Mouse (Mus musculus): ENCODE measurements around the gene Jarid2.

The Jarid2 gene

DNA sequence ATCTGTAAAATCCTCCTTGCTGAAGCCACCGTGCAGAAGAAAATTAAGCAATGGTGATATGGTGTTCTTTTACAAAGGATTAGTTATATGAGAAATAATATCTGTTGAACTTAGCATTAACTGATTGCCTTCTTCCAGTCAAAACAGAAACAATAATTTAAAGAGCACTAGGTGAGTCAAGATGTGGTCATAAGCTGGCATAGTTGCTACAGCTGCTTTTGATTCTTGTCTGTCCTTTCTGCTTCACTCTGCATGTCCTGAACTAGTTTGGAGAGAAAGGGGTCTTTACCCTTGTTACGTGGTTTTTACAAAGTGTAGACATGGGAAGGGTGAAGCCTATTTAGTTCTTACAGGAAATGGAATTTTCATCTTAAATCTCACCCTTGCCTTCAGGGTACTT is 51.9 kb downstream of the Jarid2 start:
- DNase-seq (ENCODE audit: low read depth), result no peak

DNA sequence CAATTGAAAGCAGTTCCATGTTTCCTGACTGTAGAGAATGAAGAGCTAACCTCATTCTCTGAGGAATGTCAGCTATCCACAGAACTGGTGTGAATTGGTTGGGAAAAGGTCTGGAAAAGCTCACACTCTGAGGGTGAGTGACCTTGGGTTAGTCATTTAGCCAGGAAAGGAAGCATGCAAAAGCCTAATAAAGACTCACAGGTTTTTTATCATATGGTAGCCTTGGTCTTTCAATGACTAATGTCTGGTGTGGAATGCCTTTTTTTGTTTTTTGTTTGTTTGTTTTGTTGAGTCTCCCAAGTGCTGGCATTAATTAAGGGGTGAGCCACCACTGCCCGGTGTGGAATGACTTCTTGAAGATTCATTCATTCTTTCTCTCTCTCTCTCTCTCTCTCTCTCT is 55.3 kb downstream of the Jarid2 start:
- no peak for DNase-seq (ENCODE audit: low read depth)

DNA sequence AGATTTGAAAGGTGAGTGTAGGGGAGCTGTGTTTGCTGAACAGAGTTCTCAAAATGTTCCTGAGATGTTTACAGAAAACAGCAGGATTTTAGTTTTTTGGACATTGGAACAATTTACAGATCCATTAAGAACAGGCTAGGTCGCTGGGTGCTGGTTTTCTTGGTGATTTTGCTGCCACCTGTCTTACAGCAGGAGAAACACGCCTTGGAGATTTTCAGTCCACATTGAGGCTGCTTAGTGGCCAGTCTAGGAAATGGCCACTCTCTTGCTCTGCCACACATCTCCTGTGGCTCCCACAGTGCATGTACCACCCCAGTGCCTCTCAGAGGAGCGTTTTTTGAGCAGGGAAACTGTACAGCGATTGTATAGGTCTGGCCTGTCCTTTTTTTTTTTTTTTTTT is 57.0 kb downstream of the Jarid2 start:
- peak; percentile 57 for DNase-seq (ENCODE audit: low read depth)

DNA sequence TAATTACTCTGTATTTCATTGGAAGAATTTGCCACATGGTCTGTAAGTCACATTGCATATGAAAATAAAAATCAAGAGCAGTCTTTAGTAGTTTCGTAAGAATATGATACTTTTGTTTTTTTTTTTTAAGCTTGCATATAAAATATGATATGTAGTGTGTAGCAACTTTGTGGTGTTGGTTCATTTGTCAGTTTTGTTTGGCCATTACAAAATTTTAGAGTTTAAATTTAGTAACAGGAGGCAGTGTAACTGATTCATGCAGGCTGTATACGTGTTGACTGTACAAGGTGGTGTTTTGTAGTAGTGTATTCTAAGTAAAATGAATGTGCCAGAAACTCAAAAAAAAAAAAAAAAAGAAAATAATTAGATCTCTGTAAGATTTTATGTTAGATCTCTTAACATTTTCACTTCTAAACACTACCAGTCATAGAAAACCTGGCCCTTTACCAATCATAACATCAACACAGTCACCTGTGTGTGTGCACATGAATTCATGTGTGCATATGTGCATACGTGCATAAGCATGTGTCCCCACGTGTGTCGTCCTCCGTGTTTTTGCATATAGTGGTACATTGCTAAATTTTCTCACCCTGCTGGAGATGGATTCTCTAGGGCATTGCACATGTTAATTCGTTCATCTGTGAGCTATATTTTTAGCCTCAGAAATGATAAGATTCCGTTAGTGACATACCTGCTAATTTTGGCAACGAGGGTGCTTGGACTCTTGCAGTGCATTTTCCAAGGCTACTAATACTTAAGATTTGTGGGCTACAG is 59.3 kb downstream of the Jarid2 start:
- DNase-seq (ENCODE audit: low read depth), result no peak

DNA sequence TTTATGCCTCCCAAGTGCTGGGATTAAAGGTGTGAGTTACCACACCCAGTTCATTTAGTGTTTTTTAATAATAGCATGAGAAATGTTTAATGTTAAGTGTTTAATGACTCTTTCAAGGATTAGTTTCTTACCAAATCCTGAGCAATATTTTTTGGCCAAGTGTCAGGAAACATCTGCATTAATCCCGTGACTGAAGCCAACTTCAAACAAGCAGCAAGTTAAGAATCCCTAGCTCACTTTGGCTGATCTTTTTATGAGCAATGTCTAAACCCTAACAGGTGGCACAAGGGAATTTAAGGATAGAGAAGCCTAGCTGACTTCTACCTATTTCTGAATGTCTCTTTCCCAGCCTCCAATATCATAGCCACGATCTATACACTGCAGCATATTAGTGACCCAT is 60.7 kb downstream of the Jarid2 start:
- no peak for DNase-seq (ENCODE audit: low read depth)

DNA sequence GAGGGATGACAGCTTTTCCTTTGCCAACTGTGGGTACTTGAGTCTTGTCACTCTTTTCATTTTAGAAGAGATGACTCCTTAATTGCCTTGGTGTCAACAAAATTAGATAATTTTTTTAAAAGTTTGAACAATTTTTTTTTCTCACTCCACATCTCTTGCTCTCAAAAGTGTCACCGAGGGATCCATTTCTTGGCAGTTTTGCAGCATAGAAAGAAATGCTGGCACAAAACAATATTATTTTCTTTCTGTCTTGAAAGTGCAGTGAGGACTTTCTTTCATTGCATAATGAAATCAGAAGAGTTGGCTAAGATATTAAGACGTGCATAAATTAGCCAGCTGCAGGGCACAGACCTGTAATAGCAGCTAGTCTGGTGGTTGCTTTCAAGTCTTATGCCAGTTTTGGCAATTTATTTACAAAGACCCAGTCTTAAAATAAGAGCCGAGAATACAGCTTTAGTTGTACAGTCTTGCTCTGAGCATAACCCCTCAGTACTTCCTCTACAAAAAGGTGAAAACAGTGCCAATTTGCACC is 63.2 kb downstream of the Jarid2 start:
- DNase-seq (ENCODE audit: low read depth), result no peak

DNA sequence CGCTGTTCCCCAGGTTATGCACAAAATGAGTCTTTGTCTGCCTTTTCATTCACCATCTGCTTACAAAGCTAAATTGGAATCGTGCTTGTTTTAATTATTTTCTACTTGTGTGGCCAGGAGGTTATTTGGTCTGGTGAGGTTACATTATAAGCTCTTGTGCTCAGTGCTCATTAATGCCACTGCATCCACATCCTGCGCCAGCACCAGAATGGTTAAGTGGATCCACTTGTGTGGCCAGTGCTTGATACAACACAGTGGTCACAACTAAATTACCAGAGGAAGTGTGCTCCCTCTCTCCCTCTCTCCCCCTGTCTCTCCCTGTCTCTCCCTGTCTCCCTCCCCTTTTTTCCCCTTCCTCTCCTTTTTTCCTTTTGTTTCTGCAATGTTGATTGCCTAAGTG is 66.6 kb downstream of the Jarid2 start:
- no peak for DNase-seq (ENCODE audit: low read depth)

DNA sequence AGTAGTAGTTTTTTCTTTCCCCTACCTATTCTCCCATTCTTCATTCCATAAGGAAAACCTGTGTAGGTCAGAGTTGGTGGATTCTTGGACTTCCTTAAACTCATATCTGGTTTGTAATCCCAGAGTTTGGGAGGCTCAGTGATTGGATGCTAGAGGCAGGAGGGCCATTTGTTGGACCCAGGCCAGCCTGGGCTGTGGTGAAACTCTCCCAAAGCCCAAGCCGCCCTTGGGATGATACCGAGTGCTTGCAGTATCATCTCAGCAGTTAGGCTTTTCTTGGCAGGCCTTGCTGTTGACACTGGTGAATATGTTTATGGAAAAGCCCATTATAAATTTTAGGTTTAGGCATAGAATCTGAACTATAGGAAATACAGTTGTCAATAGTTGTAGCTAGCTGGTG is 67.5 kb downstream of the Jarid2 start:
- DNase-seq (ENCODE audit: low read depth), result no peak

DNA sequence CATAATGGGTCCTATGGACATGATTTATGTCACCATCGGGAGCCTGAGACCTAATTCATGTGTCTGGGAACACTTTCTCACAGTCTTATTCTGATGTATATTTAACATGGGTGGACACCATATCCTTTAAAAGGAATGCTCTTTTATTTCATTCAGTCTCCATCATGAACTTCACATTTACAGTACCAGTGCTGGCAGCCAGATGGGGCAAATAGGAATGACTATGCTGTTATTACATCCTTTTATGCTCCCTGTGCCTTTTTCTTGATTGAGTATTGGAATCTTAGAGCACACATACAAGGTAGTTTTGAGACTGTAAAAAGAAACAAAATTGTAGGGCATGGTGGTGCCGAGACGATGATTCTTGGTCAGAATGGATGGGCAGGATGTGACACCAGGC is 69.0 kb downstream of the Jarid2 start:
- peak; percentile 35 for DNase-seq (ENCODE audit: low read depth)

DNA sequence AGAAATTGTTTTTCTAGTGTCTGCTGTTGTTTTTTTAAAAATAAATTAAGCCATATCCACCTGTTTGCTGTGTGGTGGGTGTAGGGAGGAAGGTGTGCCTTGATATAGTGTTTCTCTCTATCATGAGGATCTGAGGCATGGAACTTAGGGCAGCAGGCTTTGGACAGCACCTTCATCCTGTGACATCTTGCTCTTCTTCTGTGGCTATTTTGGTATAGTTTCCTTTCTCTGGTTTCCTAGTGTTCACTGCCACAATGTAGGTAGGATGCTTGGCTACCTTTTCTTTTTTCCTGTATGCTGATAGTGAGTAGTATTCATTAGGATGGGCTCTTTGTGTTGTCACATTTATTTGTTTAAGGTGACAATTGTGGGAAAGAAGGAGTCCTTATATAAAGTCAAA is 69.9 kb downstream of the Jarid2 start:
- peak; percentile 45 for DNase-seq (ENCODE audit: low read depth)

DNA sequence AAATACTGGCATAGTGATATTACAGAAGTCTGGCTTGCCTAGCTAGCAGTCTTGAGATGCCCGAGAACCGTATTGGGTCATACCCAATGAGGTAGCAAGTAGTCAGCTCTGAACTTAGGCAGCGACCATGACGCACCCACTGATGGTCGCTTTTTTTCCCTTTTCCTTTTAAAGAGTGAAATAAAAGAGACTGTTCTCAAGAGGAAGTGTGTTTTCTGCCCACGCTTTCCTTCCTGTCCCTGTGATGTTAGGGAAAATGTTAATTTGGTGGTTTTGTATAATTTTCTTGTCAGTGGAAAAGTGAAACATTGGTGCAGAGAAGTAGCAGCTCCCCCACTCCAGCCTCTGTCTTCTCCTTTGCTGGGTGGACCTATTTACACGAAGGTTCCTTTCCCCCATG is 70.8 kb downstream of the Jarid2 start:
- peak; percentile 92 for DNase-seq (ENCODE audit: low read depth)

DNA sequence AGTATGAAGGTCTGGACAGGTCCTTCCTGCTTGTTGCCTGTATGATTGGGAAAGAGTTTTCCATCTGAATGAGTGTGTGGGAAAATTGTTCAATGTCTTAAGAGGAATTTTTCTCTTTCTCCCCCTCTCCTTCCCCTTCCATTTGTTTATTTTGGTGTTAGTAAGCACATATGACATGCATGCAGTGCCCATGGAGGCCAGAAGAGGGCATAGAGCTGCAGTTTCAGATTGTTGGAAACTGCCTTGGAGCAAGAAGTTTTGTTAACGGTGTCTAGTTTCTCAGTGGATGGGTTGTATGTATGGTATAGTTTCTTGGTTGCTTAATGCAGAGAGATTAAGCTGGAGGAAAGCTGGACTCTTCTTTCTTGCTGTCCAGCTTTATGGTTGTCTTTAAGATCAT is 75.6 kb downstream of the Jarid2 start:
- DNase-seq (ENCODE audit: low read depth), result peak; percentile 81

DNA sequence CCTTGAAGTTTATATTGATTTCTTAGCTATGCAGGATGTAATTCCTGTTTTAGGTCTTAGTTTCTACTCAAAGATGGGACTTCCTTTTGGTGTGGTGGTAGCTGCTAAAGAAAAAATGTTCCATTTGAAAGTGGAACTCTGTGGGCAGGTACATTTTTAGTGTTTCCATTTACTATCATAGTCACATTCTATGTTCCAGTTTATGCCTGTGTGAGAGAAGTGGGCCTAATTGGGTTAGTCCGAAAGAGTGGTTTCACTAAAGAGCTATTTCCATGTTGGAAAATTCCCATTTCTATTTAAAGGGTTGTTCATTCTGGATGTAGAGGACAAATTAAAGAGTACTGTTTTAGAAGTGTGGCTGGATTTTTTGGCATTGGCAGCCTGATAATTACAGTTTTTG is 79.0 kb downstream of the Jarid2 start:
- peak; percentile 65 for DNase-seq (ENCODE audit: low read depth)

DNA sequence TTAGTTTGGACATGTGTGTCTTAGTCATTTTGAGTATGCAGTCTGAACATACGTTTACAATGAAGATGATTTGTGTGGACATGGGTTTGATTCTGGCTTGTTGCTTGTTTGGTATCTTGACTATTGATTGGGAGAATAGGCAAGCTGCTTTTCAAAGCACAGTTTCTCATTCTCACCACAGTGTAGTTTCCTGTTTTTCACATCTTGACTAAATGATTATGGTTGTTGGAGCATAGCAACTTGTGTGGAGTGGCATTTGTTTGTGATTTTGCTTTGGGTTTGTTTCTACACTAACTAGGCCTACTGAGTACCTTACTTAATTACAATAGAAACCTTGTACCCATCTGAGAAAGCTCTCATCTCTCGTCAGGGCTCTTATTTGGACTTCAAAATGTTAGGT is 81.7 kb downstream of the Jarid2 start:
- peak; percentile 68 for DNase-seq (ENCODE audit: low read depth)

DNA sequence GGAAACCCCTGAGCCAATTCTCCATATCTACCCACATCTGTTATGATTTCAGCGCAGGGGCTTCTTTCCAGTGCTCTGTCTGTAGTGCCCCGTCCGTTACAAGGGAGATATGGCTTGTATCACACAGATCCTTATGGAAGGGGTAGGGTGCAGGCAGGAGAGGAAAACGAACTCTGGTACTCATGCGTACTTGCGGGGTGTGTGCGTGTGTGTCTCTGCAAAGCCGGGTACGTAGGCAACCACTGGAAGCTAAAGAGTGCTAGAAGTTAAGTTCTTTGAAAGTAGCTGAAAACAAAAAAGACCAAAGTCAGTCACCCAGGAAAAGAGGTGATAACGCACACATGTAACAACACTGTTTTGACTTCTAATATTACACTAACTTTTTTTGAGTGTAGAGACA is 82.3 kb downstream of the Jarid2 start:
- peak; percentile 74 for DNase-seq (ENCODE audit: low read depth)

DNA sequence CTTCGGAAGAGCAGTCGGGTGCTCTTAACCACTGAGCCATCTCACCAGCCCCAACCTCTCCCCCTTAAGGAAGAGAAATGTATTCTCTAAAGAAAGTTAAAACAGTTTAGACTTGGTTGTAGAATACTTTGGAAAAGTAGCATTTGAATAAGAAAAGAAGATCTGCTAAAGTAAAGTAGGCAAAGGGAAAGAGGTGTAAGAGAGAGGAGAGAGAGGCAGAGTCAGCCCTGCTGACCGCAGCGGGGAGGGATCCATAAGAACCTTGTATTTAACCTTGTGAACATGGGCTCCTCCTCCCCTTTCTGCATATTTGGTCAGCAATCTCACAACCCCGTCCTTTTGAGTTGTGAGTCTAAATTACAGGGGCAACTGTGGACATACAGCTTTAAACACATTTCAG is 83.1 kb downstream of the Jarid2 start:
- DNase-seq (ENCODE audit: low read depth), result no peak

DNA sequence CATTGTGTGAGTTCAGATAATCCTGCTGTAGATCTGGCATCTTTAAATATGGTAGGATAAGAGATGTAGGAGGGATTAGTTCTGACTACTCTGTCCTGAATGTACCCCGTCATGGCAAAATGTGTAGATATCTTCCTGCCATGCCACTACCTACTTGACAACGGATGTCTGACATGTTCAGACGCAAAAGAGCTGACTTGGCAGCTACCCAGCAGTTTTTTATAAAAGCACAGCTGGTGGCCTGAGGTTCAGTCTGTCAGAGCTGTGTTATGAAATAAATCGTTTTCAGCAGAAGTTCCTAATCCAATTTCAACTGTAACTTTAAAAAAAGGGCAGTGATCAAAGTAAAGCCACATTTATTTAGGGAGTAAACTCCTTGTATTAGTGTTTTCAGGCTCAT is 90.1 kb downstream of the Jarid2 start:
- peak; percentile 88 for DNase-seq (ENCODE audit: low read depth)

DNA sequence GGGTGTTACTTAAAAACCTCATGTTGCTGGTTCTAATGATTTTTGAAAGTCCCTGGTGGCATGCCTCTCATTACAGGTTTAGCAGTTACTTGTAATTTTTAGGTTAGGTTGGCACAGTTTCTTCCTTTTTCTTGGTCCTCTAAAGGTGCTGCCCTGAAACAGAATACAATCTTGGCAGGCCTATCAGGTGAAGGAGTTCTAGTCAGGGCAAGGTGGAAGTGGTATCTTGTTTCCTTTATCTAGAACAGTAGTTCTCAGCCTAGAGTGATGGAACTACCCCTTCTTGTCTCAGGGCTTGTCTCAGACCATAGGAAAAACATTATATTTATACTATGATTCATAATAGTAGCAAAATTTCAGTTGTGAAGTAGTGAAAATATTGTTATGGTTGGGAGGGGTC is 93.3 kb downstream of the Jarid2 start:
- DNase-seq (ENCODE audit: low read depth), result peak; percentile 41

DNA sequence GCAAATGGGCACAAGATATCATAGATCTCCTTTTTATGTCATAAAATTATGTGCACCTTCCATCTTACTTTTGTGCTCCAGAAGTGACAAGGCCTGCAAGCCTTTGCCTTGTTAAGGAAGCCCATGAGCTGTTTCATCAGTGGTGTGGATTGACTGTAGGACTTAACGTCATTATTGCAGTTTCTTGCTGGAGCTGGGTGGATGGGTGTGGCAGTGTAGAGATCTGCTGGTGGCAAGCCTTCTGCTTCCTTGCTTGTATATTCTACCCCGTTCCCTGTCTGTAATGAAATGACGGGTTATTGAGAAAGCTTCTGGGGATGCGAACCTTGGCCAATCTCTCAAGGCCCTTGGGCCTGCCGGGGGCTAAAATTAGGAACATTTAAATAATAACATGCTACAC is 99.6 kb downstream of the Jarid2 start:
- DNase-seq (ENCODE audit: low read depth), result no peak

DNA sequence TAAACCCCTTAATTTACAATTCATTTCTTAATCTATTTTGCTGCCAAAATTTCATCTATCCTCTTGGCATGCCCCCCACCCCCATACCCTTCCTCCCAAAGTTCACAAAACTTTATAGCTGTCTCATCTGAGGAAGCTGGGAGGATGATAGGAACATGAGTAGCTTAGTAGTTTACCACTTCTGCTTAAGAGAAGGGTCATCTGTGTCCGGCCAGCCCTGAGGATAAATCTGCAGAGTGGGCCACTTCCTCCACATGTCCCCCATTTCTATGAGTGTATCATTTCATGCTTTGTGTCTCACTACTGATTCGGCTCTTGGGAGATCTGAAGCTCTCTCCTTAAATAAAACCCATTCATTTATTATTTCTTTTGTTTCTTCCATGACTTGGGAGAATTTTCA is 102.8 kb downstream of the Jarid2 start:
- DNase-seq (ENCODE audit: low read depth), result no peak

DNA sequence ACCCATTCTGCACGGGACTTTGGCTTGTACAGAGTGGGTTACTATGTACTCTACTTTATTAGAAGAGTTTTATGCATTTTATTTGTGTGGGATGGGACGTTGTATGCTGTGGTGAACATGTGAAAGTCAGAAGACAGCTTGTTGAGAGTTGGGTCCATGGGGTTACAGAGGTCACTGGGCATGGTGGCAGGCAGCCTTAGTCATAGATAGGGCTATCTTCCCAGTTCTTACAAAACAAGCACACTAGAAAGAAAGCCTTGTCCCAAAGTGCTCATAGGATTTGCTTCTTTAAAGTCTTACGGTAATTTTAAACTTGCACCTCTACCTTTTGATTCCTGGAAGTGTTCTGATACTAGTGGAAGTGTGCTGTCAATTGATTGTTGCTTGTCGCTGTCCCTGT is 103.6 kb downstream of the Jarid2 start:
- DNase-seq (ENCODE audit: low read depth), result no peak

DNA sequence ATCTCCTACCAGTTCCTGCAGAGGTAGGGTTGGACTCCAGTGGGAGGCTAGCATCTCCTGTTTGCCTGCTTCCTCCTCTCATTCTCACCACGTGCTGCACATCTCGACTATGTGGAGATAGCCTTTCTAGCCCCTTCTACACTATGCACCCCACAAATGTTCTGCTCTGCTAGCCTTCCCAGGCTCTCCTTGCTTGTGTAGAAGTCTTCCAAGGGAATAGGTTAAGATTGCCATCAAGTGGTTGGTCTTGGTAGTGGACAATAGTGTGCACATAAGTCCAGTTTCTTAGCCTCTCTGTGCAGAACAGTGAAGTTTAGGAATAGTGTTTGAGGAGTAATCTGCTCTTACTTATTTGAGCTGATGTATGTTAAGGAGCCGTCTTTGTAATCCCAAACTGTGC is 104.1 kb downstream of the Jarid2 start:
- peak; percentile 74 for DNase-seq (ENCODE audit: low read depth)

DNA sequence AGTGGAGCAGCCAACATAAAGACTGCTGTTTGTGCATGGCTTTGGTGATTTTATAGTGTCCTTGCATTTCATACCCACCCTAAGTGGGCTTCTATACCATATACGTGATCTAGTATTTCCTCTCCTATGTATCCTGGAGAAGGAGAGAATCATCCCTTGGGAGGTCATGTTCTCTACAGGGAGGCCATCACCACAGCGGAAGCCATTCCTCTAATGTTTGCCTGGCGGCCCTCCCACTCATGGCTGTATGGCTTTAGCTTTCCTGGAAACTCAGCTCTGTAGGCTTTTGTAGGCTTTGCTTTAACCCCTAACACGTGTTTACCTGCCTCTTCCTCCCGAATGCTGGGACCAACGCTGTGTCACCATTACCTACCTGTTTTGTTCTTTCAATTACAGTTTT is 108.2 kb downstream of the Jarid2 start:
- DNase-seq (ENCODE audit: low read depth), result no peak

Measured in naive thymus-derived CD4-positive, alpha-beta T cell, adult 2 months (primary cell).